Mouse (Mus musculus): ENCODE results near the gene Ccdc158.

- TF ChIP-seq EP300 (IDR thresholded peaks at IDR 0.05; ENCODE audit: low read depth) (no peak), CTCF (IDR thresholded peaks at IDR 0.05; ENCODE audit: low read depth) (no peak)
These were observed 13.5 kb upstream of the Ccdc158 start for GRCm38 (mm10) chr5:92688569-92688968.
